Mouse (Mus musculus) erythroblast, adult 5-6 weeks (primary cell): ENCODE results near the gene Map6d1. TPM values are rescaled to one million over a fixed set of nuclear protein-coding genes. Genes with fewer than 3 reads are reported as not detected.

Experiments
- ATAC-seq: replicated peaks from 2 replicates; pipeline ENCODE4 v1.8.0; 2016; ENCODE audit warnings: moderate number of reproducible peaks, mild to moderate bottlenecking, moderate TSS enrichment, inconsistent platforms; ENCODE audit not compliant: poor library complexity, low FRiP score, severe bottlenecking
- total RNA-seq, 2 experiments: library from RNA; stranded (forward) in 1 of 2; stranded (reverse) in 1 of 2; fragments of 150-400 nt in 1 of 2; fragments of 200-764, 138-1000 nt in 1 of 2; gene quantifications; 2 replicates each; pipeline versions ENCODE4 v1.2.3 to v1.2.4; 2015 to 2017; ENCODE audit warnings: low replicate concordance in 2 of 2

Gene Map6d1
- total RNA-seq, 2 experiments from 2014 or later = not detected

DNA sequence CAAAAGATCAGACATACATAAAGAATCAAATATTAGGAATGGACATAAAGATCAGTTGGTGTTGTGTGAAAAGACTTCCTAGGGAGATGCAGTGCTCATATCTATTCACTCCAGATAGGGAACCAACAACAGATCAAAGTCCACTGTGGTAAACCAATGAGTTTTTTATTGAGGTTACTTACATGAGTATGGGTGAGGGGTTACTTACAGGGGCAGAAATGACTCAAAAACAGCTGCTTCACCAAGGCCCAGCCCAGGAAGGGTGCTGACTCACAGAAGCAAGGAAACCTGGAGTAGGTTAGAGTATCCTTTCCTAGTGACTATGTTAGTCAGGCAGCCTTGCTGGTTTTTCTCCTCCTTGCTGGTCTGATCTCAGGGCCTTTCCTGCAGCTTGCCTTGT is 49.1 kb downstream of the Map6d1 start:
- ATAC-seq = no peak

DNA sequence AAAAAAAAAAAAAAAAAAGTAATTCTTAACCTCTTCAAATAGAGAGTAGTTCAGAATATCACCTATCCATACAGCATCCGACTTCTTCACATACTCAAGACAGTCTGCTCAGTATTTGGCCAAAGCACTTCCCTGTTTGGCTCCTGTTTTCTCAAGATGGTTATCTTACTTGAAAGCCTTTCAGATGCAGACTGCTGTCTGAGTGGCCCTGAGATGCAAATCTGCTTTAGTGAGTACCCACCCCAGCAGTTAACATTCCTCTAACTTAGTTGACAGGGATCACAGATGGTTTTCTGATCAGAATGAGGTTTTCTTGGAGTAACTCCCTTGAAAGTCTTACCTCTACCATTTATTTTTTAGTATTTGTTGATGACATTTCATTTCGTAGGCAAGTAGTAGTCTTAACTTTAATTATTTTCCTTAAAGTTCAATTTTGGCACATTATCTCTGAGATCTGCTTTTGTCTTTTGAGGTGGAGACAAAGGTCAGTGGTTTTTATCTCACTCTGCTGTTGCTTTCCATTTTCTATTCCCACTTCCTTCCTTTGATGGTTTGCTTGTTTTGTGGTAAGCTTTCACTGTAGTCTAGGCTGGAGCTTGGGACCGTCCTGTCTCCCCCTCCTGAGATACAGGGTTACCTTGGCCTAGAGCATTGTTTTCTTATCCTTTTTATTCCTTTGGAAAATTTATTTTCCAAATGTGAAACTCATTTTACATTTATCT is 49.8 kb downstream of the Map6d1 start:
- ATAC-seq = no peak

DNA sequence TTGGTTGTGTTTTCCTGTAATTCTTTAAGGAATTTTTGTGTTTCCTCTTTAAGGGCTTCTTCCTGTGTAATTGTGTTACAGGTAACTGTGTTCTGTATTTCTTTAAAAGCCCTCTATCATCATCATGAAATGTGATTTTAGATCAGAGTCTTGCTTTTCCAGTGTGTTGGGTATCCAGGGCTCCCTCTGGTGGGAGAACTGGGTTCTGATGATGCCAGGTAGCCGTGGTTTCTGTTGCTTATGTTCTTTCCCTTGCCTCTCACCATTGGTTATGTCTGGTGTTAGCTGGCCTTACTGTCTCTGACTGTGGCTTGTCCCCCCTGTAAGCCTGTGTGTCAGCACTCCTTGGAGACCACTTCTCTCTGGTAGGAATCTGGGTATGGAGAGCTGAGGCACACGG is 55.8 kb downstream of the Map6d1 start:
- no peak for ATAC-seq

Other genes starting within 250 kb of the Map6d1 start
- gene Klhl24, start 143.8 kb downstream of the Map6d1 start, total RNA-seq (2015; ENCODE audit: low replicate concordance) = 52.1 and 62.5 TPM in 2 replicates
- gene Klhl24, start 143.8 kb downstream of the Map6d1 start, total RNA-seq (2017; ENCODE audit: low replicate concordance) = 39.6 and 44.5 TPM in 2 replicates
- gene Yeats2, start 100.3 kb downstream of the Map6d1 start, total RNA-seq (2015; ENCODE audit: low replicate concordance) = 4.4 and 16.5 TPM in 2 replicates
- 5.9 and 12.8 TPM in 2 replicates for gene Yeats2, start 100.3 kb downstream of the Map6d1 start, total RNA-seq (2017; ENCODE audit: low replicate concordance)
- 31.3 and 47.3 TPM in 2 replicates for gene Parl, start 61.0 kb upstream of the Map6d1 start, total RNA-seq (2015; ENCODE audit: low replicate concordance)
- gene Parl, start 61.0 kb upstream of the Map6d1 start, total RNA-seq (2017; ENCODE audit: low replicate concordance) = 7.1 and 30.9 TPM in 2 replicates
- gene Cyp2ab1, start 84.0 kb upstream of the Map6d1 start, total RNA-seq (2015; ENCODE audit: low replicate concordance) = 1.3 TPM in 1 of 2 replicates, not detected in the other
- 0.77 and 1.5 TPM in 2 replicates for gene Cyp2ab1, start 84.0 kb upstream of the Map6d1 start, total RNA-seq (2017; ENCODE audit: low replicate concordance)
- gene Abcc5, start 185.0 kb upstream of the Map6d1 start, total RNA-seq (2015; ENCODE audit: low replicate concordance) = 26.8 and 30.0 TPM in 2 replicates
- gene Abcc5, start 185.0 kb upstream of the Map6d1 start, total RNA-seq (2017; ENCODE audit: low replicate concordance) = 32.8 and 56.3 TPM in 2 replicates